Mouse (Mus musculus): Measurements from ENCODE around the gene Tmtc1.

DNA sequence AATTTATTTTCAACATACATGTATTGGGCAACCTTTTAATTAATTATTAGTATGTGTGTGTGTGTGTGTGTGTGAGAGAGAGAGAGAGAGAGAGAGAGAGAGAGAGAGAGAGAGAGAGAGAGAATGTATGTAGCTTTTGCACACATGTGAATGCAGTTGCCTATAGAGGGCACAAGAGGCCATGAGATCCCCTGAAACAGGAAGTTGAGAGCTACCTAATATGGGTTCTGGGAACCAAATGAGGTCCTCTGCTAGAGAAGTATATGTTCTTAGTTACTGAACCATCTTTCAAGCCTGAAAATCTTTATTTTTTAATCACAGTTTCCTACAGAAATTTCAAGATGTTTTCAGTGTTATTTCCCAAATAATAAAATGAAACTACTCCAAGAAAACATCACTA, 30.6 kb downstream of the Tmtc1 start:
- TF ChIP-seq POLR2A (IDR thresholded peaks at IDR 0.05; ENCODE audit: low read depth, low read length) (no peak), CTCF (IDR thresholded peaks at IDR 0.05; ENCODE audit: borderline replicate concordance, insufficient read depth, low read length) (no peak)

Data from embryonic fibroblast, embryonic 13.5 days (primary cell).